Mouse (Mus musculus) neutrophil, adult 5-6 weeks (primary cell): ENCODE measurements around the gene Erg. TPM values are rescaled to one million over a fixed set of nuclear protein-coding genes. Genes with fewer than 3 reads are reported as not detected.

ENCODE experiments used
- ATAC-seq: fragments of 151-379, 151-347 bp; 2 replicates; pipeline ENCODE4 v1.8.0; 2017; ENCODE audit warnings: mild to moderate bottlenecking, moderate TSS enrichment; ENCODE audit not compliant: insufficient number of reproducible peaks, poor library complexity, low FRiP score, severe bottlenecking; ENCODE audit errors: extremely low read depth
- total RNA-seq: library from RNA; stranded (forward); fragments of 200-1000 nt; gene quantifications from 2 replicates; pipeline ENCODE4 v1.2.3, GENCODE M21; 2017

Gene Erg
- total RNA-seq, 1 experiment from 2014 or later = 0.23 TPM

GRCm38 (mm10) chr16:95421235-95421886 lies 165.0 kb downstream of the Erg start:
- ATAC-seq = no peak

DNA sequence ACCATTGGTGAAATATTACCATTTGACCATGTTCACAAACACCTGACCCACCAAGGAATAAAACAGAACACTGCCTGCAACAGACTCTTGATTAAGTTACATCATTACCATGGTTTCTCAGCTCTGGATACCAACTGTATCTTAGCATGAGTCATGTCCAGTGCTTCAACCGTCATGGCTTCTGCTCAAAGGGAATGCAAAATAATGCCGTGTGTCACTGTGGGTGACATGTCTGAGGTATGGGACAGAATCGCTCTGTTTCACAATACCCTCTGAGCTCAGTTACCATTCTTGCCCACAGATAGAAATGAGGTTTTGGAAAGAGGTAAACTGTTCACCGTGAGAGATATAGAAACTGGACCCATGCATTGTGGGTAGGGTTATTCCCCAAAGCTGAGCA lies 170.5 kb downstream of the Erg start:
- ATAC-seq = no peak

DNA sequence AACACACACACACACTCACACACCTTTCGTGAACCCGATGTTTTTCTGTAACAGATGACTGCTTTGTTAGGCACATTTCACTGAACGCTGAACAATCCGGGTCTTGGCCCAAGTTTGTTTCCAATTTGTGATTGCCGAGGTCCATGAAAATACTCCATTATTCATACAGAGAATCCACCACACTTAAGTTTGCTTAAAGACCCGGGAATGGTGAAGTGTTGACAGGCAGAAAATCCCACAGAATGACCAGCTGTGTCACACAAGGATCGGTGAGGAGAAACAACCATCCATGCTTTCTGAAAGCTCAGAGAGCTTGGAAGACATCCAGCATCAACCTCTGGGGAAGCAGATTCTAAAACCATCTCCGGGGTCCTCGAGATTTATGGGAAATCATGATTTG lies 171.0 kb downstream of the Erg start:
- no peak for ATAC-seq

DNA sequence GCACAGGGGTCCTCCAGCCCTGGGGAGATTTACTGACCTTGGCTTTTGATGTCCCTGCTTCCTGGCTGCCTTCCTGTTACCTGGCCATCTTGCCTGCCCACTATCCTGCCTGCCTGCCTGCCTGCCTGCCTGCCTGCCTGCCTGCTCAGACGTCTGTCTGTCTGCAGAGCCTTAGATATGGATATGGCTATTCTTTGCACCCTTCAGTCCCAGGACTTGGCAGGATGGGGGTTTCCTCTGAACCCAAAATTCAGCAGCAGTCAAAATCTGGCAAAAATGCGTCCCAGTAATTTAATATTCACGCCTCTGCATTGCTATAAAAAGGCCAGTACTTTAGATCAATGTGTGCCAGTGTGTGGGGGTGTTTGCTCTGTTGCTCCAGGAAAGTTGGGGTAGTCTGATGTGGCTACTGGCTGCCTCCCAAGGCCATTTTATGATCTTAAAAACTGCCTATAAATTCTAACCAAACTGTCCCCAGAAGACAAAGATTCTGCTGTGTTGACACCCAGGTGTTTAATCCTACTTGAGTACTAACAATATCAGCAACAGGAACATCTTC lies 172.9 kb downstream of the Erg start:
- no peak for ATAC-seq

GRCm38 (mm10) chr16:95408096-95408495 lies 178.3 kb downstream of the Erg start:
- no peak for ATAC-seq

GRCm38 (mm10) chr16:95405496-95405895 lies 180.9 kb downstream of the Erg start:
- no peak for ATAC-seq

DNA sequence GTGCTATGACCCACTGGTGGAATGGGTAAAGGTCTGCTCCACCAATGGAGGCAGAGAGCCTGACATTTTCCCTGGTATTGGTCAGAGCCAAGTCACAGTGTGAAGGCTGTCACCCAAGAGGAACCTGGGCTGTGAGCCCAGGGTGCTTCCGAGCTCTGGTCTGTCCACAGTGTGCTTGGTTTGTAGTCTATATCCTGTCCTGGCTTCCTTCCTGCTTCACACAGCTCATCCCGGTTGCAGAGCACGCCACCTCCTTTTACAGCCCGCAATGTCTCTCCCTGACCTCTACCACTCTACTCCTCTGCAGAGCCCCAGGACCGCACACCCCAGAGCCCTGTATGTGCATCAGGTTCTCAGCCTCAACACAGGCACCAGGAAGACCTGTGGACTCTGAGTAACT lies 182.9 kb downstream of the Erg start:
- 0 out of 2 replicates have a peak, but pooled peaks have one; percentile 5 for ATAC-seq

GRCm38 (mm10) chr16:95401869-95402268 lies 184.5 kb downstream of the Erg start:
- no peak for ATAC-seq

- ATAC-seq = no peak
Observed at GRCm38 (mm10) chr16:95398761-95399343, 187.5 kb downstream of the Erg start.

DNA sequence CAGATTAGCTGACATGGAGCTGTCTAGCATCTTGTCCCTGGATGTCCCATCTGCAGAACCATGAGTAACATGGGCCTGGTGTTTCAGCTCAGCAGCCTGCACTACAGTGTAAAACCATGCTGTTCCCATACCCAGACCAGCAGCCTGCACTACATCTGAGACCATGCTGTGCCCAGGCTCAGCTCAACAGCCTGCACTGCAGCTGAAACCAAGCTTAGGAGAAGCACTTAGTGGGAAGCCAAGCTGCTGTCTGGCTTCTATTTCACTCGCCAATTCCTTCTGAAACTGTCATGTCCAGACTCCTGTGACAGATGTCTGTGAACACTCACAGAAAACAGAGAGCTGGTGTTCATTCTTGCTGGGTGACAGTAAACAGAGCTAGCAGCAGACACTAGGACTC lies 195.6 kb downstream of the Erg start:
- no peak for ATAC-seq

DNA sequence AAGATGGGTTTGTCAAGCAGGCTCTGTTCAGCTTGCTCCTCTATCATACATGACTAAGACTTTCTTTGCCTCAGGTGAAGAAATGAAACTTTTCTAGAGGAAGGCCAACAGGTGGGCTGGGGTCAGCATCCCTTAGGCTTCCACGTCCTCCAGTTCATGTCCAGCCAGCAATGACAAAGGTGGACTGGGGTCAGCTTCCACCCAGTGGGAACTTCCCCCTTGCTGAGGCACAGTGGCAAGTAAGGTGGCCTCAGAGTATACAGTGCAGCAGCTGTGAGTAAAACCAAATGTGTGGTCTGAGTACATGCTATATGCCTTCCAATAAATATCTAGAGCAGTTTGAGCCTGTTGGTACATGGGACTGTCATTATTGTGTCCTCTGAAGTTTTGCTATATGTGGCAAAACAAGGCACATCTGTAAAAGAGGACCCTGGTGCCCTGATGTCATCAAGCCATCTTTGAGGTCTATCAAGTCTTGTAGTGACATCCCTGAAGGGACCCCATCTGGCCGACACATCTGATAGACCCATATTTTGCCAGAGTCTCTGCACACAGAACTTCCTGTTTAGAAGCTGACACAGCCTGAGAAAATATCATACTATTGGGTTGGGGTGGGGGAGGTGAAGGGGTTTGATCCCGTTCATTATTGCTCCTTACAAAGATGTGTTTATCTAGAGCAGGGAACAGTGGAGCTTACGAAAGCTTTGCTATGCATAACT lies 197.4 kb downstream of the Erg start:
- ATAC-seq = no peak

- no peak for ATAC-seq
Observed at GRCm38 (mm10) chr16:95388292-95388691, 198.1 kb downstream of the Erg start.

DNA sequence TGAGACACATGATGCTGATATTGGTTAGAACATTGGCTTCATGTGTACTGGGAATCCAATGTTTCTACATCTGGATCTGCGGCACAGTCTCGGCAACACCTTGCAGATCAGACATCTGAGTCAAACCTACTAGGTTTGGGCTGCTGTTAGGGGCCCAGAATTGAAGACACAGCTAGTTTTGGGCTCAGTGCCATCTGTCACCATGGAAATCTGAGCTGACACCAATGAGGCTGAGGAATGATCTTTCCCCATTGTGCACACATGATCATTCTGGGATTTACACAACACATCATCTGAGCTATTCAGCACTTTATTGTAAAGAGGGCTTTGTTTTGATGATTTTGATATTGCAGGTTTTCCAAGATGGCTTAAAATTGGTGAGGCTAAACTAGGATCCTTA lies 199.4 kb downstream of the Erg start:
- ATAC-seq = no peak

- no peak for ATAC-seq
Observed at GRCm38 (mm10) chr16:95385299-95385973, 201.0 kb downstream of the Erg start.

GRCm38 (mm10) chr16:95384590-95385148 lies 201.7 kb downstream of the Erg start:
- peak; percentile 47; the same call in 1 of the 2 replicates for ATAC-seq

DNA sequence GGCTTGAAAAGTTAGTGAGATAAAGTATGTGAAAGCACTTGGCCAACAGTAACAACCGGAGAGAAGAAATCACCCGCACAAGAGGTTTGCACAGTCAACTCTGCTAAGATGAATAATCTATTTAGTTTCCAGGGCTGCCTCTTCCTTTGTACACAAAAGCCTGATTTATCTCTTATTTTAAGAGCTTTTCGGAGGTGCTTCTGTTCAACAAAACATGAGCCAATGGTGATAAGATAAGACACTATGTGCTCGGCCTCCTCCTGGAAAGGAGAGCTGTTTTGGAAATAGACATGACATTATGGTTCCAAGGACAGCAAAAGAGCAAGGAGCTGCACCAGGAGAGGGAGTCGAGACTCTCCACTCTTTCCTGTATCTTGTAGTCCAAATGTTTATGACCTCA lies 204.1 kb downstream of the Erg start:
- ATAC-seq = no peak

DNA sequence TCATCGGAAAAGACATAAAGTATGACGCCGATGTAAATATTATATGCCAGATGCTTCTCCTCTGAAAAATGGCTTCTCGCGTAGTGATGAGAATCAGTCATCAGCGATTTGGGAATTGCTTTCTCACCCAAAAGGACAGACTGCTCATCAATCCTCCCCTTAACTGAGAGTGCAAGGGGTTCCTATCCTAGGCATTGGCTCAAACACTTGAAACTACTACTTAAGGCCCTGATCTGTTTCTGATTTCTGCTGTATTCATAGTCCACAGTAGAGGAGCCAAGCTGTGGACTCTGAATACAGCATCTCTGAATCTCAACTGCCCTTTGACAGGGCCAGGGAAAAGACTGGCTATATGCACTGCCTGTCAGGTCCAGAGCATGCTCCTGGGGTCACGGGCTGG lies 209.6 kb downstream of the Erg start:
- no peak for ATAC-seq

GRCm38 (mm10) chr16:95376364-95376763 lies 210.0 kb downstream of the Erg start:
- ATAC-seq = no peak

DNA sequence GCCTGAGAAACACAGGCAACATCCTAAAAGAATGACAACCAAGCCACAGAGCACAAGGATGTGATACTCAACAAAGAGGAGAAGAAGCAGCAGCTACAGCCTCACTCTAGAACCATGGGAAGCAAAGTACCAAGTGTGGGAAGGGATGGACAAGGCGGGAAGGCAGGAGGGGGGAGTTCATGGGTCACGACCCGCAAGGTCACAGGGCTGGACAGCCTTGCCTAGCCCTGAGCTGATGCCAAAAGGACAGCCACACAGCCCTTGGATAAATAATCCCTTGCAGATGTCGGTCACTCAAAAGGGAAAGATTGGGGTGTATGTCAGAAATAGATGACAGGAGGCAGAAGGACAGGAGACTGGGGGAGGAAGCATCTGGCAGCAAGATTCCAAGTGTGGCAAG lies 211.7 kb downstream of the Erg start:
- ATAC-seq = no peak
